Mouse (Mus musculus): ENCODE data around the gene Furin. TPM values are rescaled to one million over a fixed set of nuclear protein-coding genes. Genes with fewer than 3 reads are reported as not detected.

Gene Furin
- polyA plus RNA-seq (2012; rRNA removed), result 17.0 and 20.9 TPM in 2 replicates

DNA sequence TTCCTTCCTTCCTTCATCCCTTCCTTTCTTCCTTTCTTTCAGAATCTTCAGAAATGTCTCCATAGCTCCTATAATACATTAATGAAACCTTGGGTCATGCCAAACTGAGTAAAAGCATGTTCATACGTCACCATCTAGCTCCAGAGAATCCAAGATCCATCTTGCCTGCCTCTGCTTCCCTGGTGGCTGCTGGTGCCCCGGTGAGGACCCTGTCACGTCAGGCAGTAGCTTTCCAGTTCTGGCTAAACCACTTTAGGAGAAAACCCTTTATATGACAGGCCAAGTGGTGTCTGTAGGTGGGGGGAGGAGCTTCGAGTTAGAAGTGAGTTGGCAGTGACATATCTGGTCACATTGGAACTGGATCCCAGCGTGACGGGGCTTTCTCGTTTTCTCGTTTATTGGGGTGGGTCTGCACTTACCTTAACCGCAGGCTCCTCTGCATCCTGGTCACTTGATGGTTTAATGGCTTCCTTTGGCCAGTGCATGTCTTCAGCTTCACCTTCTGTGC, at the start of gene Furin:
Furin (minus strand) TSS at position 249 of the 508 bp plus-strand sequence.

DNA sequence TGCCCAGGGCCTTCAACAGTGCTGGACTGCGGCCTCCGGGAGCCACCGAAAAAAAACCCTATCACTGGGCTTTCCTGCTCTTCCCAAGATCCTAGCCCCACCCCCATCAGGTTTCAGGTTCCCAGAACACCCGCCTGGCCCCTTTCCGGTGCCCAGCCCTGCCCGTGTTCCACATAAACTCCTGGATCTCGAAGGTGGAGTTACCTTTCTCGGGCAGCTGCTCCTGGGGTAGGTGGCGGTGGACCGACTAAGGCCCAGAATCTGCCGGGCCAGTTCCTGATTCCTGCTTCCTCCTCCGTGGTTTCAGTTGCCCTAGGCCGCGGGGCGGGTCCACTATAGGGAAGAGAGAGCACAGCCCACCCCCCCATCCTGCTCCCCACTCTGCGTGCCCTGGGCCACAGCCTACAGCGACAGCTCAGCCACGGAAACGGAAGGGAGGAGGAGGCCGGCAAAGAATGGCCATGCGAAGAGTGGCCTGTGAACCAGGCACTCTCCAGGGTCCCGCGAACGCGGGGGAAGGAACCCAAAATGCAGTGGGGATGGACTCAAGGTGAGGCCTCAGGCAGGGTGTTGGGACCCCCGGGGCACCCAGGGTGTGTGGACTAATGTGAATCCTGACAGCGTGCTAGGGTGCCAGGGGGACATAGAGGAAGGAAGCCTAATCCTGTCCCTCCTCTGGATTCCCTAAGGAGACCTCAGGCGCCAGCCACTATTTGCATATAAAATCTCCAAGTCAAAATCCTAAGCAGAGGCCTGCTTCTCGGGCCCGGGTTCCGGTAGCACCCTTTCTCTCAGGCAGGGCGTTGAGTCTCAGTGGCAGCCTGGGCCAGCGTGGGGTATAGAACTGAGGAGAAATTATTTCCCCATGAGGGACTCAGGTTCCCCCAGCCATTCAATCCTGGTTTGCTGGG, 17.3 kb downstream of the Furin start, which contains the start of gene Fes:
Fes (minus strand) TSS at position 314 of the 911 bp plus-strand sequence.

DNA sequence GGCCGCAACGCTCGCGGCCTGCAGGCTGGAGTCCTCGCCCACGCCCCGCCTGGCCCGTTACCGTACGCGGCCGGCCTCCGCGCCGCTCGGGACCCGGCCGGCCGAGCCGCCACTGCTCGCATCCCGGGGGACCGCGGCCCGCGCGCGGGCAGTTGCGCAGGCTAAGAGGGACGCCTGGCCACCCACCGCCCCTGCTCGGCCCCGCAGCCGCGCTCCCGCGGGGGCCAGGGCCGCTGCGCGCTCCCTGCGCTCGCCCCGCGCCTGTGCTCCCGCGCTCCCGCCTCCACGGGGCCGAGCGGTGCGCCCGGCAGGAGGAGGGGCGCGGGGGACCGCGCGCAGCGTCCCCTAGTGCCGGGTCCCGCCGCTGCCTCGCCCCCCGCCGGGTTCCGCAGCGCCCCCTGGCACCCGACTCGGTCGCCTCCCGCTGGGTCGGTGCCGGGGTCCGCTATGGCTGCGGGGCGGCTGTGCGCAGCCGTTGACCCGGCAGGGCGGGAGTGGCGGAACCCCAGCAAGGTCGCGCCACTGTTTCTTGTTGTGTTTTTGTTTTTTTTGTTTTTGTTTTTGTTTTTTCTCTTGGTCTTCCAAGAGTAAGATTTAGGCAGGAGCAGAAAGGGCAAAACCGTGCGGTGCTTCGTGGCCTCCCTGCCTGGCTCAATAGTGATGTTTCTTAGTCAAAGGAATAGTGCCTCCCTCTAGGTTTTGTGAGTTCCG, 34.0 kb downstream of the Furin start, which contains the start of gene Man2a2:
Man2a2 (minus strand) TSS at position 335 of the 711 bp plus-strand sequence.

DNA sequence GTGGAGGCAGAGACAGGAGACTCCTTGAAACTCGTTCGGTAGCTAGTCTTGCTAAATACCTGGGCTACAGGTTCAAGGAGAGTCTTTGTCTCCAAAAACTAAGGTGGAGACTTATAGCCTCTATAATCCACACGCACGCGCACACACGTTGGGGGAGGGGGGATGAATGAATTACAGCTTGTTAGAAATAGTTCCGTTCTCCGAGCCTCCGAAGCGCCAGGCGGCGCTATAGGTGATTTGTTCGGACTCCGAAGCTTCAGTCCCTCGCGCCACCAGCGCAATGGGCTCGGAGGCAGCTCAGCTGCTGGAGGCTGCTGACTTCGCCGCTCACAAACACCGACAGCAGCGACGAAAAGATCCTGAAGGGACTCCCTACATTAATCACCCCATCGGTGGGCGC, 62.4 kb downstream of the Furin start, which contains the start of gene Hddc3:
Hddc3 (plus strand) TSS at position 247 of the 400 bp plus-strand sequence.

DNA sequence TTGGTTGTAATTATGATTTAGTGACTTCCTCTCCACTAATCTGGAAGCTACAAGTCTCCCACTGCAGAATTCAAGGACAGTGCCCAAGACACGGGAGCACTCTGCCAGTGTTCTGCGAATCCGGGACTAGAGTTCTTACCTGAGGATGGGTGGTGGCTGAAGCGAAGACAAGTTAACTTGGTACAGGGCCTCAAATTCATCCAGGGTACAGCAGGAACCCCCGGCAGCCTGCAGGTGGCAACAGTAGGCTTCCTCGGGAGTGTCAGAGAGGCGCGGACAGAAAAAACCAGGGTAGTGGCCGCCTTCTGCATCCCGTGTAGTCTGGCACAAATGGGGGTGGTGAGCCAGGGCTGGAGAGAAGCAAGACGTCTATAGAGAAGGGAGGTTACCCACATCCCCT, 64.4 kb downstream of the Furin start, which contains the start of gene Unc45a:
Unc45a (minus strand) TSS at position 213 of the 400 bp plus-strand sequence.

Other genes with a start within 250 kb of the Furin start
- 10.3 and 10.7 TPM in 2 replicates for gene Sema4b, start 218.6 kb downstream of the Furin start, polyA plus RNA-seq (2012; rRNA removed)
- 34.3 and 52.2 TPM in 2 replicates for gene Cib1, start 172.6 kb downstream of the Furin start, polyA plus RNA-seq (2012; rRNA removed)
- 2.2 and 2.3 TPM in 2 replicates for gene Gdpgp1, start 172.6 kb downstream of the Furin start, polyA plus RNA-seq (2012; rRNA removed)
- gene Ttll13, start 159.1 kb downstream of the Furin start, polyA plus RNA-seq (2012; rRNA removed), result 0.71 and 1.0 TPM in 2 replicates
- 42.3 and 56.7 TPM in 2 replicates for gene Ngrn, start 144.2 kb downstream of the Furin start, polyA plus RNA-seq (2012; rRNA removed)
- gene Vps33b, start 135.8 kb downstream of the Furin start, polyA plus RNA-seq (2012; rRNA removed), result 22.0 and 22.8 TPM in 2 replicates
- gene Prc1, start 111.0 kb downstream of the Furin start, polyA plus RNA-seq (2012; rRNA removed), result 123 and 135 TPM in 2 replicates
- gene Rccd1, start 81.0 kb downstream of the Furin start, polyA plus RNA-seq (2012; rRNA removed), result 27.3 and 27.7 TPM in 2 replicates
- gene Unc45a, start 64.4 kb downstream of the Furin start, polyA plus RNA-seq (2012; rRNA removed), result 52.4 and 52.8 TPM in 2 replicates
- gene Hddc3, start 62.3 kb downstream of the Furin start, polyA plus RNA-seq (2012; rRNA removed), result 26.0 and 52.1 TPM in 2 replicates
- 41.0 and 53.4 TPM in 2 replicates for gene Man2a2, start 34.1 kb downstream of the Furin start, polyA plus RNA-seq (2012; rRNA removed)
- 12.0 and 12.5 TPM in 2 replicates for gene Fes, start 17.5 kb downstream of the Furin start, polyA plus RNA-seq (2012; rRNA removed)
- gene Blm, start 129.7 kb upstream of the Furin start, polyA plus RNA-seq (2012; rRNA removed), result 29.8 and 37.7 TPM in 2 replicates

All from central nervous system, embryonic 11.5 days (tissue).